Comparison of ENCODE assay signal across 25 mouse cellular contexts in genomic region chr12:73547646-73548045, GRCm38 (mm10). TPM values are rescaled to one million over a fixed set of nuclear protein-coding genes. Genes with fewer than 3 reads are reported as not detected.
DNase-seq lines count a peak whose midpoint lies in the region; ATAC-seq and TF ChIP-seq lines count a peak whose summit lies in the region.
"Had no signal": no experiment of that assay in that cellular context is flagged by ENCODE, and none has a peak within 500 bp of the region (broad histone marks: within the 10 kb centered on the region; RNA-seq: fewer than 3 reads in every experiment).

No protein-coding gene starts in this region.

- H3K9ac ChIP-seq in liver, adult 2 months (ENCODE audit: low read depth, low read length): no peak overlapping the region
- no peak overlapping the region for H3K9ac ChIP-seq in liver, embryonic 12.5 days
- H3K9ac ChIP-seq: embryonic facial prominence, embryonic 13.5 days; forebrain, embryonic 15.5 days; liver, embryonic 13.5 days; midbrain, embryonic 15.5 days had no signal

- H3K27ac ChIP-seq in liver, adult 2 months (replicated peaks; ENCODE audit: insufficient read depth, low read depth, low read length): no peak overlapping the region
- no peak overlapping the region for H3K27ac ChIP-seq in liver, embryonic 12.5 days
- H3K27ac ChIP-seq in small intestine, adult 2 months (ENCODE audit: insufficient read depth, low read depth, low read length): peak overlapping the region; percentile 89
- H3K27ac ChIP-seq: embryonic facial prominence, embryonic 13.5 days; forebrain, embryonic 15.5 days; left cerebral cortex, adult 2 months; liver, embryonic 13.5 days; midbrain, embryonic 15.5 days had no signal

- no peak overlapping the region for H3K4me2 ChIP-seq in liver, embryonic 12.5 days
- H3K4me2 ChIP-seq: embryonic facial prominence, embryonic 13.5 days; forebrain, embryonic 15.5 days; liver, embryonic 13.5 days; midbrain, embryonic 15.5 days had no signal

- H3K27me3 ChIP-seq in liver, adult 2 months (ENCODE audit: control insufficient read depth, insufficient read depth, low read length): no peaks in the 10 kb centered on the region
- peaks cover 79% of the 10 kb centered on the region for H3K27me3 ChIP-seq in liver, embryonic 12.5 days (replicated peaks)
- H3K27me3 ChIP-seq in small intestine, adult 2 months (ENCODE audit: control insufficient read depth, insufficient read depth, low read length): 0 out of 2 replicates have a peak, but pooled peaks cover 4% of the 10 kb centered on the region

- H3K4me3 ChIP-seq in liver, adult 2 months (ENCODE audit: insufficient read depth, low read depth, low read length): no peak overlapping the region
- no peak overlapping the region for H3K4me3 ChIP-seq in liver, embryonic 12.5 days
- H3K4me3 ChIP-seq in small intestine, adult 2 months (ENCODE audit: low read depth, low read length): no peak overlapping the region
- H3K4me3 ChIP-seq: embryonic facial prominence, embryonic 13.5 days; forebrain, embryonic 15.5 days; left cerebral cortex, adult 2 months; liver, embryonic 13.5 days; megakaryocyte, embryonic 14.5 days; midbrain, embryonic 15.5 days; myocyte had no signal

- H3K36me3 ChIP-seq in liver, adult 2 months (ENCODE audit: control insufficient read depth, insufficient read depth, low read length): no peaks in the 10 kb centered on the region
- no peaks in the 10 kb centered on the region for H3K36me3 ChIP-seq in liver, embryonic 12.5 days
- no peaks in the 10 kb centered on the region for H3K36me3 ChIP-seq in small intestine, adult 2 months (ENCODE audit: control insufficient read depth, insufficient read depth, low read length)
- H3K36me3 ChIP-seq: embryonic facial prominence, embryonic 13.5 days; forebrain, embryonic 15.5 days; liver, embryonic 13.5 days; midbrain, embryonic 15.5 days had no signal

- no peak for TF ChIP-seq CTCF in liver, adult 2 months (IDR thresholded peaks at IDR 0.05; ENCODE audit: low read depth, low read length)
- no peak for TF ChIP-seq CTCF in small intestine, adult 2 months (IDR thresholded peaks at IDR 0.05; ENCODE audit: extremely low read depth, insufficient read length, insufficient replicate concordance, low read depth, low read length)

- TF ChIP-seq POLR2A in liver, adult 2 months (IDR thresholded peaks at IDR 0.05; ENCODE audit: extremely low read depth, insufficient read depth, low read length): no peak
- no peak for TF ChIP-seq POLR2A in small intestine, adult 2 months (IDR thresholded peaks at IDR 0.05; ENCODE audit: low read depth, low read length)

- peak; percentile 36 for DNase-seq in embryo, embryonic 9.5 days (ENCODE audit: extremely low spot score)
- no peak for DNase-seq in embryo, embryonic 10 days (ENCODE audit: low spot score)
- peak; percentile 47 for DNase-seq in liver, adult 2 months (ENCODE audit: extremely low read depth, low read depth, low spot score)
- peak; percentile 67 for DNase-seq in R1 (ENCODE audit: low read depth, low spot score)
- DNase-seq in layer of hippocampus, postnatal 14 days (ENCODE audit: low spot score in 2 of 2): no peak
- no peak for DNase-seq in adrenal gland, postnatal 25 days
- DNase-seq: adrenal gland, adult 2 months; cerebellum, adult 9-10 months; heart, adult 18-20 months; kidney, adult 9 months; kidney, postnatal 25 days; left cerebral cortex, postnatal 4 days; liver, embryonic 13.5 days; right cerebral cortex, postnatal 25 days; thymus, postnatal 4 days had no signal

- peaks cover 6% of the 10 kb centered on the region; the same call in 1 of the 2 replicates for H3K4me1 ChIP-seq in liver, adult 2 months (ENCODE audit: control insufficient read depth, insufficient read depth, low read length)
- H3K4me1 ChIP-seq in liver, embryonic 12.5 days: peaks cover 13% of the 10 kb centered on the region
- H3K4me1 ChIP-seq in small intestine, adult 2 months (ENCODE audit: control insufficient read depth, insufficient read depth, insufficient read length, low read length): peaks cover 15% of the 10 kb centered on the region

- no peaks in the 10 kb centered on the region for H3K9me3 ChIP-seq in liver, embryonic 12.5 days (replicated peaks)
- H3K9me3 ChIP-seq: embryonic facial prominence, embryonic 13.5 days; forebrain, embryonic 15.5 days; liver, embryonic 13.5 days; midbrain, embryonic 15.5 days had no signal

- no peaks in the 10 kb centered on the region; the same call in 1 of the 2 replicates for H3K79me2 ChIP-seq in liver, adult 2 months (ENCODE audit: control insufficient read depth, insufficient read depth, low read length)

- no peak for ATAC-seq in liver, embryonic 12.5 days
- ATAC-seq: forebrain, embryonic 15.5 days; lung, postnatal 0 days; midbrain, embryonic 15.5 days had no signal

- WGBS in liver, adult 2 months: 31% methylated on average over 10 of the region's 10 CpGs
- WGBS in liver, embryonic 12.5 days (ENCODE audit: insufficient replicate concordance): 25% methylated on average over 10 of the region's 10 CpGs
- 12% methylated on average over 10 of the region's 10 CpGs for WGBS in small intestine, adult 2 months

RNA-seq across cellular contexts. Expression of gene Tmem30b, which starts 1.5 kb away (rescaled TPM):
- 18.9 and 24.4 TPM in 2 replicates for total RNA-seq in liver, adult 2 months (2014; rRNA removed)
- 23.1 and 23.3 TPM in 2 replicates for polyA plus RNA-seq in liver, adult 2 months (2012; rRNA removed)
- 0.60 and 0.87 TPM in 2 replicates for polyA plus RNA-seq in liver, embryonic 12.5 days (2016; fragmentation: Nextera tagmentation; extraction: Ambion mirVana)
- 123 and 184 TPM in 2 replicates for polyA plus RNA-seq in small intestine, adult 2 months (2012; rRNA removed)
- total RNA-seq in layer of hippocampus, postnatal 14 days (2021): under 1 TPM in 1 of 2 experiments, not detected in 1; 0.21 TPM
- 0.38 TPM in 1 of 2 replicates, not detected in the other for total RNA-seq in adrenal gland, postnatal 25 days (2021)
- total RNA-seq: hematopoietic stem cell, adult 5-6 weeks had no signal
- polyA plus RNA-seq: myocyte had no signal

RNA-seq across cellular contexts. Expression of gene Prkch, which starts 37.0 kb away (rescaled TPM):
- 5.3 and 5.9 TPM in 2 replicates for total RNA-seq in liver, adult 2 months (2014; rRNA removed)
- 1.3 and 1.5 TPM in 2 replicates for polyA plus RNA-seq in liver, adult 2 months (2012; rRNA removed)
- 4.8 and 5.0 TPM in 2 replicates for polyA plus RNA-seq in liver, embryonic 12.5 days (2016; fragmentation: Nextera tagmentation; extraction: Ambion mirVana)
- 1.9 and 3.2 TPM in 2 replicates for polyA plus RNA-seq in small intestine, adult 2 months (2012; rRNA removed)
- total RNA-seq in layer of hippocampus, postnatal 14 days (2021): 1 to 10 TPM; 4.1 to 8.6 TPM
- total RNA-seq in adrenal gland, postnatal 25 days (2021): 13.6 and 15.2 TPM in 2 replicates

Comparison
In these comparisons a context has a peak if more than half of its experiments do, and no peak if none do; other contexts are left out.
1. DNase-seq: peak in embryo, embryonic 9.5 days (single experiment), liver, adult 2 months (single experiment) and R1 (single experiment); none in embryo, embryonic 10 days (single experiment), layer of hippocampus, postnatal 14 days (0 of 2) and adrenal gland, postnatal 25 days (single experiment).
2. RNA of gene Tmem30b, which starts 1.5 kb away (total RNA-seq): 18.9 to 24.4 TPM in liver, adult 2 months; 0.21 TPM in layer of hippocampus, postnatal 14 days and 0.38 TPM in adrenal gland, postnatal 25 days; every median in the first group is over 10 times any median in the second.